7 mouse cellular contexts compared by ENCODE assay signal in genomic region chr17:7963333-7963732, GRCm38 (mm10). TPM values are rescaled to one million over a fixed set of nuclear protein-coding genes. Genes with fewer than 3 reads are reported as not detected.
A peak's percentile ranks its signal among the peaks of the same experiment; 100 is the strongest.
DNase-seq lines count a peak whose midpoint lies in the region; ATAC-seq and TF ChIP-seq lines count a peak whose summit lies in the region.
"Not testable (repeated sequence)": the region's sequence is repeated elsewhere in the genome, so short reads cannot be mapped to it uniquely, and the experiment has no call there.
"Had no signal": no experiment of that assay in that cellular context is flagged by ENCODE, and none has a peak within 500 bp of the region (broad histone marks: within the 10 kb centered on the region; RNA-seq: fewer than 3 reads in every experiment).

No protein-coding gene starts in this region.

- ATAC-seq in liver, embryonic 12.5 days = peak; percentile 87
- ATAC-seq in liver, embryonic 15.5 days (ENCODE audit: insufficient read depth) = peak; percentile 80
- peak; percentile 73 for ATAC-seq in megakaryocyte progenitor cell, adult 5-6 weeks (replicated peaks; ENCODE audit: poor library complexity)

- peak overlapping the region; percentile 86 for H3K27ac ChIP-seq in MEL (ENCODE audit: control insufficient read depth, low read depth, low read length)
- H3K27ac ChIP-seq in liver, embryonic 12.5 days; liver, embryonic 15.5 days (replicated peaks): not testable (repeated sequence)

- not testable (repeated sequence) for H3K4me1 ChIP-seq in MEL (ENCODE audit: control insufficient read depth in 1 of 2, insufficient read depth in 2 of 2, low read length in 2 of 2); liver, embryonic 12.5 days; liver, embryonic 15.5 days (replicated peaks)

- not testable (repeated sequence) for H3K4me3 ChIP-seq in MEL (ENCODE audit: control insufficient read depth in 1 of 2, insufficient read depth in 1 of 2, low read depth in 2 of 2, low read length in 2 of 2); liver, embryonic 12.5 days; liver, embryonic 15.5 days (replicated peaks)

- H3K79me2 ChIP-seq in MEL (ENCODE audit: control insufficient read depth, insufficient read depth, low read length, poor library complexity) = not testable (repeated sequence)

- TF ChIP-seq RAD21 in MEL (IDR thresholded peaks at IDR 0.05; ENCODE audit: low read depth, low read length) = not testable (repeated sequence)

- not testable (repeated sequence) for TF ChIP-seq CTCF in MEL (IDR thresholded peaks at IDR 0.05 in 2 of 3, conservative IDR thresholded peaks at IDR 0.05 in 1 of 3; ENCODE audit: control insufficient read depth in 1 of 3, insufficient read depth in 1 of 3, low read depth in 2 of 3, low read length in 3 of 3, poor library complexity in 1 of 3, severe bottlenecking in 1 of 3)

- H3K9ac ChIP-seq in MEL (ENCODE audit: control insufficient read depth, low read depth, low read length, poor library complexity, severe bottlenecking); liver, embryonic 12.5 days; liver, embryonic 15.5 days: not testable (repeated sequence)

- TF ChIP-seq EP300 in MEL (IDR thresholded peaks at IDR 0.05; ENCODE audit: low read depth in 1 of 2, low read length in 2 of 2) = peak; percentile 80 to 81

- not testable (repeated sequence) for H3K36me3 ChIP-seq in MEL (ENCODE audit: control insufficient read depth in 1 of 2, insufficient read depth in 2 of 2, low read length in 2 of 2); liver, embryonic 12.5 days; liver, embryonic 15.5 days (replicated peaks)

- WGBS in liver, embryonic 12.5 days (ENCODE audit: insufficient replicate concordance) = 33% methylated on average over 4 of the region's 4 CpGs
- WGBS in liver, embryonic 15.5 days (ENCODE audit: insufficient replicate concordance) = 21% methylated on average over 4 of the region's 4 CpGs

- H3K9me3 ChIP-seq in MEL (replicated peaks; ENCODE audit: insufficient read depth, low read length); liver, embryonic 12.5 days (replicated peaks); liver, embryonic 15.5 days (replicated peaks): not testable (repeated sequence)

- not testable (repeated sequence) for H3K27me3 ChIP-seq in MEL (ENCODE audit: control insufficient read depth in 1 of 2, insufficient read depth in 2 of 2, low read length in 2 of 2); liver, embryonic 12.5 days (replicated peaks); liver, embryonic 15.5 days

- H3K4me2 ChIP-seq in liver, embryonic 12.5 days; liver, embryonic 15.5 days: not testable (repeated sequence)

- not testable (repeated sequence) for TF ChIP-seq POLR2A in MEL (IDR thresholded peaks at IDR 0.05; ENCODE audit: control insufficient read depth in 1 of 2, insufficient read depth in 1 of 2, low read depth in 1 of 2, low read length in 2 of 2, poor library complexity in 1 of 2)

- DNase-seq in MEL (ENCODE audit: low read depth, low spot score) = peak; percentile 70
- peak; percentile 8 for DNase-seq in c-Kit-positive CD71-positive TER-119-positive erythroid progenitor cells, embryonic 14.5 days (ENCODE audit: low spot score)
- DNase-seq in heart, adult 11 months = peak; percentile 45

TF ChIP-seq in MEL, 35 proteins besides CTCF, POLR2A, EP300 and RAD21:
- TF ChIP-seq ETS1 (IDR thresholded peaks at IDR 0.05; ENCODE audit: low read depth, low read length) (peak; percentile 66), MAX (IDR thresholded peaks at IDR 0.05; ENCODE audit: low read length) (0 out of 2 replicates have a peak, but pooled peaks have one; percentile 23), TCF12 (IDR thresholded peaks at IDR 0.05; ENCODE audit: low read depth, low read length) (peak; percentile 85), GATA1 (IDR thresholded peaks at IDR 0.05; ENCODE audit: low read depth, low read length) (peak; percentile 85), TAL1 (IDR thresholded peaks at IDR 0.05; ENCODE audit: low read length) (peak; percentile 66), RCOR1 (IDR thresholded peaks at IDR 0.05; ENCODE audit: low read depth, low read length) (peak; percentile 70), MYB (IDR thresholded peaks at IDR 0.05; ENCODE audit: low read depth, low read length) (peak; percentile 64), BHLHE40 (IDR thresholded peaks at IDR 0.05; ENCODE audit: borderline replicate concordance, low read depth, low read length) (peak; percentile 42; the same call in 1 of the 2 replicates)

RNA-seq across cellular contexts. Expression of gene Rsph3a, which starts 17.9 kb away (rescaled TPM):
- total RNA-seq in MEL (2012; rRNA removed) = 18.7 and 25.5 TPM in 2 replicates
- polyA plus RNA-seq in MEL (2012; ENCODE audit: insufficient read depth in 1 of 2, insufficient read length in 2 of 2, low read depth in 1 of 2, low replicate concordance in 2 of 2, missing spikeins in 1 of 2) = 10 to 100 TPM in 1 of 2 experiments, not detected in 1; 37.4 TPM
- polyA plus RNA-seq in liver, embryonic 12.5 days (2016; fragmentation: Nextera tagmentation; extraction: Ambion mirVana) = 23.0 and 26.0 TPM in 2 replicates
- polyA plus RNA-seq in liver, embryonic 15.5 days (2015; fragmentation: Nextera tagmentation; extraction: Ambion mirVana) = 15.5 and 15.9 TPM in 2 replicates
- total RNA-seq in megakaryocyte progenitor cell, adult 5-6 weeks (2015) = 33.0 and 46.8 TPM in 2 replicates
- 31.1 and 37.6 TPM in 2 replicates for total RNA-seq in megakaryocyte progenitor cell, adult 5-6 weeks (2017)

RNA-seq across cellular contexts. Expression of gene Tagap, which starts 37.5 kb away (rescaled TPM):
- total RNA-seq in MEL (2012; rRNA removed) = 3.3 and 4.3 TPM in 2 replicates
- 1 to 10 TPM in 1 of 2 experiments, not detected in 1; 4.5 TPM for polyA plus RNA-seq in MEL (2012; ENCODE audit: insufficient read depth in 1 of 2, insufficient read length in 2 of 2, low read depth in 1 of 2, low replicate concordance in 2 of 2, missing spikeins in 1 of 2)
- 0.73 and 1.1 TPM in 2 replicates for polyA plus RNA-seq in liver, embryonic 12.5 days (2016; fragmentation: Nextera tagmentation; extraction: Ambion mirVana)
- polyA plus RNA-seq in liver, embryonic 15.5 days (2015; fragmentation: Nextera tagmentation; extraction: Ambion mirVana) = 1.8 and 2.2 TPM in 2 replicates
- 24.1 and 30.4 TPM in 2 replicates for total RNA-seq in megakaryocyte progenitor cell, adult 5-6 weeks (2015)
- total RNA-seq in megakaryocyte progenitor cell, adult 5-6 weeks (2017) = 16.3 and 26.6 TPM in 2 replicates
- polyA plus RNA-seq: erythroblast, embryonic 14.5 days had no signal

Comparison
In these comparisons a context has a peak if more than half of its experiments do, and no peak if none do; other contexts are left out.
1. DNase-seq: peak in every context shown above with its lines; median percentile 70 in MEL; 45 in heart, adult 11 months; 8 in c-Kit-positive CD71-positive TER-119-positive erythroid progenitor cells, embryonic 14.5 days.